Mouse (Mus musculus) ES-E14 (cell line): ENCODE results near the gene Fbxl17.

Experiments used
- HCFC1 ChIP-seq: IDR thresholded peaks from 2 replicates; pipeline ENCODE4 v1.6.1; 2012; ENCODE audit warnings: low read length, inconsistent platforms, borderline replicate concordance; ENCODE audit not compliant: insufficient read depth
- MAFK ChIP-seq: IDR thresholded peaks from 2 replicates; pipeline ENCODE4 v1.6.1; 2014; ENCODE audit warnings: mild to moderate bottlenecking, low read depth, low read length, inconsistent platforms; ENCODE audit not compliant: insufficient read depth
- ZC3H11A ChIP-seq: IDR thresholded peaks from 2 replicates; pipeline ENCODE4 v1.6.1; 2012; ENCODE audit warnings: low read depth, mild to moderate bottlenecking, inconsistent platforms, low read length, borderline replicate concordance
- ZNF384 ChIP-seq: IDR thresholded peaks from 2 replicates; pipeline ENCODE4 v1.6.1; 2012; ENCODE audit warnings: low read depth, low read length, inconsistent platforms

DNA sequence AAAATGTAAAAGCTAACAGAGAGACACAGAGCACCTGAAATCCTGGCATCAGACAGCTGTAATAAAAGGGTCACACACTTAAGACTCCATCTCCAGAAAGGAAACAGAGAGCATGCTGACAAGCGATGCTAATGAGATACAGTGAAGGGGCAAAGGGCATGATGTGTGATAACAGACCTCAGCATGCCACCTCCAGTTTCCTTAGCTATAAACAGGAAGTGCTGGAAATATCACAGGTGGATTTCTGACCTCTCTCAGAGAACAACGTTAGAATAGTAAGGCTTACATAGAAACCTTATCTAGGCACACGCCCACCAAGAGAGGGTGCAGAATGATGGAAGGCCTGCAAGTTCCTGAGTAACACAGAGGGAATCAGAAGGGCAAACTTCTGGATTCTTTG lies 88.3 kb downstream of the Fbxl17 start:
- TF ChIP-seq ZNF384 (no peak), ZC3H11A (no peak), HCFC1 (no peak), MAFK (no peak)
